Mouse (Mus musculus) cerebellum, adult 18-20 months (tissue): ENCODE measurements at regions not wholly inside any gene's neighbourhood (a gene's known extent, or its start where the extent isn't known, plus 50 kb on each side); places are given as distances from the start of the nearest gene placed in this dataset.

Experiments used
- DNase-seq, 2 experiments: peaks; one replicate each; pipeline ENCODE4 v3.0.0; 2021

DNA sequence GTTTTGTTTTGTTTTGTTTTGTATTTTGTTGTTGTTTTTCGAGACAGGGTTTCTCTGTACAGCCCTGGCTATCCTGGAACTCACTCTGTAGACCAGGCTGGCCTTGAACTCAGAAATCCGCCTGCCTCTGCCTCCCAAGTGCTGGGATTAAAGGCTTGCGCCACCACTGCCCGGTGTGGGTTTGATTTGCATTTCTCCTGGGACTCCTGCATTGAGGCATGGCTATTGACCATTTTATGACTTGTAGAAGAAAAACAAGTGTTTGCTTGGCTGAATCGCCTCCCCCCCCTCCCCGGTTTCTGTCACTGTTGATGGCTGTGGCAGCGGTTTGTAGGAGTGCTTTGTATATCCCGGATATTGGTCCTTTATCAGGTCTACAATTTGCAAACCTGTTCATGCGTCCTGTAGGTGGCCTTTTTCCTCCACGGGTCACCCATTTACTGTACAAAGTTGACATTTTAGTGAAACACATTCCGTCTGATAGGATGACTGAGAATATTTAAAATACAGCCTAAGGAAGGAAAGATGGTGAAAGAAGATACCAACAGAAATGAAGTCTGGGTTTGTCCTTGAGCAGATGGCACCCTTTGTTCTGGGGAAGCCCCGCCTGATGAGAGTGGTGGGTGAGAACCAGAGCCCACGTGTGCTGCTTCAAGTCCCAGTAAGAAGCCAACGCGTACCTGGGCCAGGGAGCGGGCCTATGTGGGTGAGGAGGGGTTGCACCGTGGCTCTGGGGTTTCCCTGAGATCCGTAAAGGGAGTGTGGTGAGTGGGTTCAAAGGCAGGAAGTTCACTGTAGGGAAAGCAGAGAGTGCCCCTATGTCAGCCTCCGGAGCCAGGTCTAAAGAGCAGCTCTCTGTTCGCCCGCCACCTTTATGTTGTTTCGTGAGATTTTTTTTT is 52.6 kb upstream of the Smndc1 start:
- DNase-seq, result no peak

DNA sequence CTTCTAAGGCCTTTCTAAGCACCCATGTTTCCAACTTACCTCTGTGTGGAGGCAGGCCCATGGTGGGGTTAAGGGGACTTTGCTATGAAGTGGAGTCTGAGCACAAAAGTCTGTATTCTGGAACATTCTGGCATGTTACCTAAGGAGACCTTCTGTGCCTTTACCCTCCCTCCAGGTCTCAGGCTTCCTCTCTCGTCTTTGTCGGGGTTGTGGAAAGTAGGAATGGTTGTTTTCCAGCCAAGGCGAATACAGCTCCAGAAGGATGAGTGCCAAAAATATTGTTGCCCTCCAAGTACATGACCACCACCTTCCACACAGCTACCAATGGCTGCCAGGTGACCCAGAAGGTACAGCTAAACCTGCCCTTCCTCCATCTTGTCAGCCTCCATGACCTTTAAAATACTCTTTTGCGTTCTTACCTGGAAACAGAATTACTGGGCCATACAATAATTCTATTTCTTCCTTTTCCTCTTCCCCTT is 51.8 kb upstream of the Smndc1 start:
- no peak for DNase-seq

- DNase-seq, result no peak
These were observed 51.2 kb upstream of the Smndc1 start for GRCm38 (mm10) chr19:53441449-53442131.

DNA sequence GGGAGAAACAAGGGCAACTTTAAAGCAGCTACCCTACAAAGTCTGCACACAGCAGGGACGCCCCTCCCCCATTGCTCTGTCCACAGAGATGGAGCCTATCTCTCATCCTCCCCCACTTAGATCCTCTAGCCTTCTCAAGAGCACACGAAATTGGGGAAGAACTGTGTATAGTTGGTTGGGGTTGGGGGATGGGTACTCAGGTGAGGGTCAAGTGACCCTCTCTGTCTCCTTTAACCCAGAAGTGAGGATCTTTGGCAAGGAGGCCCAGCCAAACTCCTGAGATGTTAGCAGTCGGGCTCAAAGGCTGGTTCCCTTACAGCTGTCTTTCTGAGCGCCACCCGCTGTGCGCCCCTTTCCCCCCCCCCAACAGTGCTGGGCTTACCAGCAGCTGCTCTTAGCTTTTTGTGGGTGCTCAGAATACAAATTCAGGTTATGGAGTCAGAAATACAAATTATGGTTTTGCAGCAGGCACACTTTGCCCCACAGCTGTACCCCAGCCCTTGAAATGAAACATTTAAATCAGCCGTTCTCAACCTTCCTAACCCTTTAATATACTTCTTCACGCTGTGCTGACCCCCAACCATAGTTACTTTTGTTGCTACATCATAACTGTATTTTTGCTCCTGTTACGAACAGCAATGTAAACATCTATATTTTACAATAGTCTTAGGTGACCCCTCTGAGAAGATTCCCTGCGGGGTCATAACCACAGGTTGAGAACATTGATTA is 50.1 kb upstream of the Smndc1 start:
- no peak for DNase-seq
